ENCODE assay signal across 29 mouse cellular contexts in the genomic region with DNA sequence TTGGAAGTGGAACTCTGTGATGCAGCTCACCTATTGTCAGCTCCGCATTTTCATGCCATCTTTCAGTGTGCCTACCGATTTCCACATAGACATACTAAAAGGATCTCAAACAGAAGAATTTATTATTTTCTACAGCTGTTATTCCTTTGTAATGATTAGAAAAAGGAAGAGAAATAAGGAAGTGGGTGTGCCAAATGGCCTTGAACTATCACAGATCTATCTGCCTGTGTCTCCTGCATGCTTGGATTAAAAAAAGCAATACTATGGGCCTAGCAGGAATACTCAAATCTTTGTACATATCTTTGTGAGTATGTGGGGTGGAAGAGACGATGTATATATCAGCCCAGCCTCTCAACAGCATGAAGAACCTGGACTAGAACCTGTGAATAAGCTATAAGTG. TPM values are rescaled to one million over a fixed set of nuclear protein-coding genes. Genes with fewer than 3 reads are reported as not detected.
"Had no signal": no experiment of that assay in that cellular context is flagged by ENCODE, and none has a peak within 500 bp of the region (broad histone marks: within the 10 kb centered on the region; RNA-seq: fewer than 3 reads in every experiment).

No protein-coding gene starts in this region.

- H3K4me3 ChIP-seq: gastrocnemius, adult 2 months; heart, adult 2 months; heart, embryonic 13.5 days; heart, embryonic 15.5 days; hindbrain, embryonic 10.5 days; hindbrain, embryonic 12.5 days; intestine, embryonic 15.5 days; limb, embryonic 13.5 days; limb, embryonic 15.5 days; liver, embryonic 12.5 days had no signal

- H3K4me2 ChIP-seq: heart, embryonic 11.5 days; heart, embryonic 13.5 days; heart, embryonic 15.5 days; hindbrain, embryonic 12.5 days; hindbrain, embryonic 14.5 days; intestine, embryonic 15.5 days; limb, embryonic 13.5 days; limb, embryonic 15.5 days; liver, embryonic 12.5 days had no signal

- H3K9me3 ChIP-seq: heart, embryonic 13.5 days; heart, embryonic 15.5 days; hindbrain, embryonic 10.5 days; hindbrain, embryonic 12.5 days; intestine, embryonic 15.5 days; limb, embryonic 13.5 days; limb, embryonic 15.5 days; liver, embryonic 12.5 days had no signal

- H3K27ac ChIP-seq: gastrocnemius, adult 2 months; heart, adult 2 months; heart, embryonic 13.5 days; heart, embryonic 15.5 days; hindbrain, embryonic 10.5 days; hindbrain, embryonic 12.5 days; hindbrain, embryonic 14.5 days; intestine, embryonic 15.5 days; kidney, postnatal 0 days; limb, embryonic 13.5 days; limb, embryonic 15.5 days; liver, embryonic 12.5 days; liver, embryonic 14.5 days had no signal

- ATAC-seq: hindbrain, embryonic 16.5 days; inflammation-experienced regulatory T-cells, adult 6 months; intestine, embryonic 15.5 days; intestine, postnatal 0 days; liver, embryonic 12.5 days had no signal

- DNase-seq: gastrocnemius, adult 2 months; gastrocnemius, postnatal 10 days; gastrocnemius, postnatal 36 days; heart, adult 2 months; heart, postnatal 4 days; kidney, adult 18-20 months; kidney, adult 8-10 months; kidney, postnatal 14 days; kidney, postnatal 36 days; layer of hippocampus, adult 9-11 months; layer of hippocampus, postnatal 36 days; left cerebral cortex, postnatal 4 days had no signal

- H3K27me3 ChIP-seq: heart, embryonic 13.5 days; heart, embryonic 15.5 days; hindbrain, embryonic 12.5 days; intestine, embryonic 15.5 days; limb, embryonic 13.5 days; limb, embryonic 15.5 days; liver, embryonic 12.5 days had no signal

- H3K4me1 ChIP-seq: heart, embryonic 13.5 days; heart, embryonic 15.5 days; hindbrain, embryonic 10.5 days; hindbrain, embryonic 12.5 days; intestine, embryonic 15.5 days; limb, embryonic 13.5 days; limb, embryonic 15.5 days; liver, embryonic 12.5 days had no signal

- H3K36me3 ChIP-seq: heart, embryonic 13.5 days; heart, embryonic 15.5 days; hindbrain, embryonic 10.5 days; hindbrain, embryonic 12.5 days; intestine, embryonic 15.5 days; limb, embryonic 13.5 days; limb, embryonic 15.5 days; liver, embryonic 12.5 days had no signal

- H3K9ac ChIP-seq: heart, embryonic 13.5 days; heart, embryonic 15.5 days; hindbrain, embryonic 12.5 days; hindbrain, embryonic 14.5 days; intestine, embryonic 15.5 days; limb, embryonic 13.5 days; limb, embryonic 15.5 days; liver, embryonic 12.5 days; liver, embryonic 14.5 days had no signal

RNA-seq across cellular contexts. Expression of gene Sgo2a, which starts 18.9 kb away (rescaled TPM):
- polyA plus RNA-seq: liver, adult 2 months had no signal

RNA-seq across cellular contexts. Expression of gene Aox1, which starts 52.9 kb away (rescaled TPM):
- polyA plus RNA-seq: inflammation-experienced regulatory T-cells, adult 6 months; limb, embryonic 11.5 days had no signal
